Mouse (Mus musculus): ENCODE measurements around the gene Hdac2.

Hdac2 gene

DNA sequence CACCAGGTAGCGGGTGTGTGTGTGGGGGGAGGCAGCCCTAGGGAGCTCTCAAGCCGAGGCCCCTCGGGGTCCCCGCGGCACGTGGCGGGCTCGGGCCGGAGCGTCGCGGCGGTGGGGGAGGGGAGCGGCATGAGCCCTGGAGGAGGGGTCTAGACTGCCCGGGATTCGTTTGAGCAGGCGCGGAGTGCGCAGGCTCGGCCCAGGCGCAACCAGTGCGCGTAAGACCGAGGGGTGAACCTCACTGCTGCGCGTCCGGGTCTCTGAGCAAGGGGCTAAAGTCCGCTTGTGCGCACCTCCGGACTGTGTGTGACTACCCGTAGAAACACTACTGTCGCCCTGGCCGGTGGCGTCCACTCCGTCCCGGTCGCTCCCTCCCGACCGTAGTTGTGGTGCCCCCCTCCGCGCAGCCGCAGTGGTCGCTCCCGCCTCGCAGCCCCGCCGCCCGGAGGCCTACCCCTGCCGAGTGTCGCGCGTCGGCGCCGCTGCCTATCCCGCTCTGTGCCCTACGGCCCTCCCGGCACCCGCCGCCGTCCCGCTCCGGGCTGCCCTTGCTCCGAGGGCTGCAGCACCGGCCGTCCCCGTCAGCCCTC, at the start of gene Hdac2:
Hdac2 (plus strand) TSS at position 459 of the 590 bp plus-strand sequence.
- peak; percentile 74 to 75 for DNase-seq (ENCODE audit: low read depth in 2 of 2, low spot score in 2 of 2)

DNA sequence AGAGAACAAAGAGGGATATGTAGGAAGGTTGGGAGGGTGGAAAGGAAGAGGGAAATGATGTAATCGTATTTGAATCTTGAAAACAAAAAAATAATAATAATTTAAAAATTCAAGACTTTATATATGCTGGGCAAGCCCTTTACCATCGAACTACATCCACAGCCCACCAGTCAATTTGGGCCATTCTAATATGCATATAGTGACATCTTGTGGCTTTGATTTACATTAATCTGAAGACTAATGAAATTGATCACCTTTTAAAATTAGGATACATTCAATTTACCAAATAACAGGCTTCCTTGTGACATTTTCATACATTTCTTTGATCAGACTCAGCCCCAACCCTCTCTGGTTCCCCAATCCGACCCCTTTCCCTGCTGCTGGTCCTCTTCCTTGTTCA, 46.1 kb upstream of the Hdac2 start:
- DNase-seq (ENCODE audit: low read depth in 2 of 2, low spot score in 2 of 2) = no peak

DNA sequence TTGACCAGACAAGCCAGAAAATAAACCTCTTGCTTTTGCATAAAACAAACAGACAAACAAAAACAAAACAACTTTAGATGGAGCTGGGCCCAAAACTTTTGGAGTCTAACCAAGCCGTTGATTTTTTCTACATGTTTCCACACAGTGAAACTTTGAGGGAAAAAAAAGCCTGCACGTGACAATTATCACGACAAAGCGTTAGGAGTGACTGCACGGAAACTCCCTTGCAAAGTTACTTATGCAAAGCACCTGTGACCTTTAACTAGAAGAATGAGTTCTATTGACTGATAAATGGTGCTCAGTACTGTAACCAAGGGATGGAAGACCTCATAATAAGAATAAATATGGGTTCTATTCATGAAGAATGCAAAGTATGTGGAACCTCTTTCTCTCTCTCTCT, 38.5 kb upstream of the Hdac2 start:
- DNase-seq (ENCODE audit: low read depth in 2 of 2, low spot score in 2 of 2) = no peak

DNA sequence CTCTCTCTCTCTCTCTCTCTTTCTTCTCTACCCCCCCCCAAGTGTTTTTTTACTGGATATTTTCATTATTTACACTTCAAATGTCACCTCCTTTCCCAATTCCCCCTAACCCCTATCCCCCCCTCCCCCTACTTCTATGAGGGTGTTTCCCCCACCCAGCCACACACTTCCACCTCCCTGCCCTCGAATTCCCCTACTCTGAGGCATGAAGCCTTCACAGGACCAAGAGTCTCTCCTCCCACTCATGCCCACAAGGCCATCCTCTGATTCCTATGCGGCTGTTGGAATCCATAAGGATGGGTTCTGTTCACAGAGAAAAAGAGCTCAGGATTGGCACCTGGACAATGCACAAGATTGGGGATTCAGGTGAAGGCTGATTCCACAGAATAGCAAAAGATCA, 38.1 kb upstream of the Hdac2 start:
- DNase-seq (ENCODE audit: low read depth in 2 of 2, low spot score in 2 of 2) = no peak

DNA sequence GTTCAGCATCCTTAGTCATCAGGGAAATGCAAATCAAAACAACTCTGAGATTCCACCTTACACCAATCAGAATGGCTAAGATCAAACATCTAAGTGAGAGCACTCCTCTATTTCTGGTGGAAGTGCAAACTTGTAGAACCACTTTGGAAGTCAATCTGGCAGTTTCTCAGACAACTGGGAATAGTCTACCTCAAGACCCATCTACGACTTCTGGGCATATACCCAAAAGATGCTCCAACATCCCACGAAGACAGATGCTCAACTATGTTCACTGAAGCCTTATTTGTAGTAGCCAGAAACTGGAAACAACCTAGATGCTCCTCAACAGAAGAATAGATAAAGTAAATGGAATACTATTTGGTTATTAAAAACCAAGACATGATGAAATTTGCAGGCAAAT, 22.6 kb upstream of the Hdac2 start:
- DNase-seq (ENCODE audit: low read depth in 2 of 2, low spot score in 2 of 2) = no peak

DNA sequence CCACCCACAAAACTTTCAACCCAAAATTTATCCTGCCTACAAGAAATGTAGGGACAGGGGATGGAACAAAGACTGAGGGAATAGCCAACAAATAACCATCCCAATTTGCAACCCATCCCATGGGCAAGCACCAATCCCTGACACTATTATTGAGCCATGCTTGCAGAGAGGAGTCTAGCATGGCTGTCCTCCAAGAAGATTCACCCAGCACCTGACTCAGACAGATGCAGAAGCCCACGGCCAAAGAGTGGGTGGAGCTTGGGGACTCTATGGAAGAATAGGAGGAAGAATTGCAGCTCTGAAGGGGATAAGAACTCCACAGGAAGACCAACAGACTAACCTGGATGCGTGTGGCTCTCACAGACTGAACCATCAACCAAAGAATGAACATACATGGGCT, 21.7 kb upstream of the Hdac2 start:
- no peak for DNase-seq (ENCODE audit: low read depth in 2 of 2, low spot score in 2 of 2)

DNA sequence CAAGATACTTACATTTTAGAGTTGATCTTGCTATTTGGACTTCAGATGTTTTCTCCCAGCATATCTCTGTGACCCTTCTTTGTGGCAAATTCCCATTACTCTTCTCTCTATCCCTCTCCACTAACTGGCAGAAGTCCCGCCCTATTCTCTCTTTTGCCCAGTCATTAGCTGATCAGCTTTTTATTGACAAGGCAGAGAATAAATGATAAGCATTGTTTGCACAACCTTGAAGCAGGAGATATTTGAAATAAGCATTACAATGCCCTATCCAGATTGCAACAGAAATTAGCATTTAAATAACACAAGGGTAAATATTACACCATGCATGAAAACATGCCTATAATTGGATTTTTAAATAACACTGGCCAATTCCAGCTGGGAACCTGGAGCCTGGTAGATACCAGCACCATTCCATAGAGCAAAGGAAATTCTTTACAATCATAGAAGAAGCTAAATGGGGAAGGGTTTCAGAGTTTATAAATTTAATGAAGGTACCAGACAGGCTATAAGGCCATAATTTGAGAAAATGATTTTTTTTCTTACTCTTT, 14.7 kb upstream of the Hdac2 start:
- DNase-seq (ENCODE audit: low read depth in 2 of 2, low spot score in 2 of 2) = no peak

DNA sequence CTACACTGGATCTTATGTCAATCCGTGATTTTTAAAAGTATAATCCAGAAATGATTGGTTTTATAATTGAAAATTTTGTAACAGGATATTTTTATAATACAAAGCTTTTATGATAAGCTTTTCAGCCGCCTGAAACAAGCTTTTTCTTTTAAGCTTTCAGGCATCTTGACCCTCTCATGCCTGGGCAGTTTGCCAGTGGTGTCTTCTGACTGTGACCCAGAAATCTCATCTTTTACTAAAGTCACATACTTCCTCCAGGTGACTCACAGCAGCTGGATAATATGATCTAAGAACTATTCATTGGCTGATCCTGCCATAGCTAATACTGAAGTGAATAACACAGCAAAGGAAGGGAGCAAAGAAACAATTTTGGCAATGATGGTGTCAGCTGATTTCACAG, 9.9 kb upstream of the Hdac2 start:
- DNase-seq (ENCODE audit: low read depth in 2 of 2, low spot score in 2 of 2) = no peak

DNA sequence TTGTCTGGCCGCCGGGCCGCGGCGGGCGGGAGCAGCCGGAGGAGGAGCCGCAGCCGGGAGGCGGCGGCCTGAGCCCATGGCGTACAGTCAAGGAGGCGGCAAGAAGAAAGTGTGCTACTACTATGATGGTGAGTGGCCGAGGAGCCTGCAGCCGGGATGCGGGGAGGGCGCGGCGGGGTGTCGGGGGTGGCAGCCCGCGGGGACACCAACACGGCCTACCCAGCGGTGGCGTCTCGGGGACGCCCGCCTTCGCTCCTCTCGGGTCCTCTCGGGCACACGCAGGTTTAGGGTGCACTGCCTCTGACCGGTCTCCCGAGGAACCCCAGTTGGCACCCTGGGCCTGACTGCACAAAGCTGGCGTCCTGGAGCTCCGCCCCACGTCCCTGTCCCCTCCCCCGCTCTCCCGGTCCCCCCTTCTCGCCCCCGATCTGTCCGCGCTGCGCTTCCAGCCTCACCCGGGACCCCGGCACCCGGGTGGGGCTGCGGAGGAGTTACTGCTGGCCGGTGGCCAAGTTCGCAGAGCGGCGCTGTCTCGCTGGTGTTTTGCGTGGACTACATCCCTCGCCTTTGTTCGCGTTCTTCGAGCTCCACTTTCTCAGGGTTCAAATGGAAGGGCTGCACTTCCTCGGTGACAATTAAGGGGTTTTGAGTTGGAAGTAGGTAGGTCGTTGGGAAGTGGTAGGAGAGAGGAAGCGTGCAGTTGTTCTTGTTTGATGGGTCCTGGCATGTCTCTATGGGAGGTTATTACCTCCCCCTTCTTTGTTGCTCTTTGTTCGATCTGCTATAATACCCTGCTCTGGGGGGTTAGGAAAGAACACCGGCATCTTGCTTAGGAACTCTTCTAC, 554 bp downstream of the Hdac2 start:
- DNase-seq (ENCODE audit: low read depth in 2 of 2, low spot score in 2 of 2) = peak in 1 of 2 experiments; percentile 39

DNA sequence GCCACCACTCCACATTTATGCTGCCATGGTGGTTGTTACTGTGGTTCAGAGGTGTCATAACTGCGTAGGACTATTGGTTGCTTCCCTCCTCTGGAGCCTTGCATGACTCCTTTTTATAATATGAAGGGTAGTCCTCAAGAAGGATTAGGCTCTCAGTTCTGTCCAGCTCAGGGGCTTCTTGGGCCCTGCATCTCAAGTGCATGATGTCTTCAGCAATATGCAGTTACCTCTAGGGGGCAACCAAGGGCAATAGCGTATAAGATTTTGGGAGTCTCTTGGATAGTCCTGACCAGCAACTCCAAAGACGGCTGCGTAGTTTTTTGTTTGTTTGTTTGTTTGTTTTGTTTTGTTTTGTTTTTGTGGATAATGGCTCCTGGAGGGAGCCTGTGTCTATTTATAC, 7.5 kb downstream of the Hdac2 start:
- DNase-seq (ENCODE audit: low read depth in 2 of 2, low spot score in 2 of 2) = no peak

DNA sequence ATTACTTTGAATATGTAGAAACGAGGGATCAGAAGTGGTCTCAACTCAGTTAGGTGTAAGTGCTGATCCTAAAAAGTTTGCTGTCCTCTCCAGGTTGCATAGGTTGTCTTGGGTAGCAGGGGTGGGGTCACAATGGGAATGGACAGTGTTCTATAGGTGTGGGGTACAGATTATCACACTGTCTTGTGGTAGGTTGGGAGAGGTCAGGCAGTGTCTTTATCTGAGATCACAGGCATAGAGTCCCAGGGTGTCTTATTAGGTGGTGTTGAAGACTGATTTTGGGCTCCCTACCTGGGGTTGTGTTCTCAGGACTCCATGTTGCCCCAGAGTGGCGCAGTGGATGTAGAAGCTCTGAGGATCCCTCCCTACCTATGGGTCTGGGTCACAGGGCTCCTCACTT, 17.8 kb downstream of the Hdac2 start:
- DNase-seq (ENCODE audit: low read depth in 2 of 2, low spot score in 2 of 2) = no peak

DNA sequence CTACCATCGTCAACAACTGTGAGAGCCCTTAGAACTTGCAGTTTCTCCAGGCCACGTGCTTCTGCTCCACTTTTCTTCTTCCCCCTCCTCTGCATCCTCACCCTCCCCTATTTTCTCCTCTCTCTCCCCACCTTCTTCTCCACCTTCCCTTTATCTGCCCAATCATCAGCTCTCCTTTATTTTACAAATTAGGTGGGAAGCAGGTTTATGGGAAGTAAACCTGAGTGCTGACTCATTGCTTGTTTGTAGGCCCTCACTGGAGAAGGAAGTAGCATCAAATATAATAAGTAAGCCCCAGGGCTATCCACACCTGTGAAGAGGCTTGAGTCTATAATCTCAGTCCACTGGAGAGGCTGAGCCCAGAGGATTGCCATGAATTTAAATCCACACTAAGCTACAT, 26.5 kb downstream of the Hdac2 start:
- no peak for DNase-seq (ENCODE audit: low read depth in 2 of 2, low spot score in 2 of 2)

DNA sequence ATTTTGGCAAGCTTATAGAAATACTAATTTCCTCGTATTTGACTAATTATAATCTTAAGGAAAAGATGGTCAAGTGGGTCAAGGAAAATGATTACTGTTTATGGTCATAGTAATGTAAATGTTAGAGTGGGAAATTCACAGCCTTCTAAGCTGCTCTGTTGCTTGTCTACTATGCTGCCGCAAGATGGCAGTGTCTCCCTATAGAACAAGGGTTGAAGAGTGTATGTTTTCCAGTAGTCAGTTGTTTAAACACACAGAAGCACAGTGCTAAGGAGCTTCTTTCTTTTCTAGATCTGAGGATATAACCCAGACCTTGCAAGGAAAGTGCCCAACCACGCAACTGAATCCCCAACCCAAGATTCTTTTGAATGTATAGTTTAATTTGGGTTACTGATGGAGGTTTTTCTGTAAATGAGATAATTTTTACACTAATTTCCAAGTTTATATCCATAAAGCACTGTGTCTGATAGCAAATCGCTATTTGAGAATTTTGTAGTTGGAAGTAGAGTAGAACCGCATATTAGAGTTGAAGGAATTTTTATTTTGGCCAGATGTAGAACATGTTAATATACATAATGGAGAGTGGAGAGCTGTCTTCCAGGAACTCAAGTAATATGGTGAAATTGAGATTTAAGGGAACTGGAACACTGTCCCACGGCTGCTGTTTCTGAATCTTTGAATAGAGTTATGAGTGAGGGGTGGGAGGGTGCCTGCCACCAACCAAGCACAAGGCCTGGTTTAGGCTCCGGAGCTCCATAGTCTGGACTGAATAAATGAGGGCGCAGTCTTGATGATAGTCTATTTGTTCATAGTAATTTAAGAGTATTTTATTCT, 40.1 kb downstream of the Hdac2 start:
- DNase-seq (ENCODE audit: low read depth in 2 of 2, low spot score in 2 of 2) = peak in 1 of 2 experiments; percentile 24

DNA sequence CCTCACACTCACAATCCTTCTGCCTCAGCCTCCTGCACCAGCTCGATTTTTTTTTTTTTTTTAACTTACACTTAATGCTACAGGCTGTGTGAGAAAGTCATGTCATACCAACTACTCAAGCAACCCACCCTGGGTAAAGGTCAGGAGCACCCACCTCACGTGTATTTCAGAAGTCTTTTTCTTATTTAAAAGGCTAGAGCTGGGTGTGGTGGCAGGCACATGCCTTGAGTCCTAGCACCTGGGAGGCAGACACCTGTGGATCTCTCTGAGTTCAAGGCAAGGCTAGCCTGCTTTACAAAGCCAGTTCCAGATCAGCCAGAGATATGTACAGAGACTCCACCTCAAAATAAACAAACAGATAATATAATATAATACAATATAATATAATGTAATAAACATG, 41.4 kb downstream of the Hdac2 start:
- DNase-seq (ENCODE audit: low read depth in 2 of 2, low spot score in 2 of 2) = no peak

DNA sequence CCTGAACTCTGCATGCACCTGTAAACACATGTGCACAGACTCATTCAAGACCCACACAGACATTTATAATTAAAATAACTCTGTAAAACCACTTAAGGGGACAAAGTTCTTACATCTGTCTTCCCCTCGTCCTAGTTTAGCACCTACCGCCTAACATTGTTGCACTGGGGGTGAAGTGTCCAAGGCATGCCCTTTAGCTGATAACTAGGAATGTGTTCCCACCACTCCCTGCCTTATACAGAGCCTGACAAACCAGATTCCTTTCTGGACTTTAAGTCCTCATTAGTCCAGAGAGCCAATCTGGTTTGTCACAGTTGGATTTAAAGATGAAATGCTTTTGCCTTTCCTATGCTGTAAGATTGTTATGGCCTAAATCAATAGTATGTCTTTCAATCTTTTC, 41.9 kb downstream of the Hdac2 start:
- no peak for DNase-seq (ENCODE audit: low read depth in 2 of 2, low spot score in 2 of 2)

DNA sequence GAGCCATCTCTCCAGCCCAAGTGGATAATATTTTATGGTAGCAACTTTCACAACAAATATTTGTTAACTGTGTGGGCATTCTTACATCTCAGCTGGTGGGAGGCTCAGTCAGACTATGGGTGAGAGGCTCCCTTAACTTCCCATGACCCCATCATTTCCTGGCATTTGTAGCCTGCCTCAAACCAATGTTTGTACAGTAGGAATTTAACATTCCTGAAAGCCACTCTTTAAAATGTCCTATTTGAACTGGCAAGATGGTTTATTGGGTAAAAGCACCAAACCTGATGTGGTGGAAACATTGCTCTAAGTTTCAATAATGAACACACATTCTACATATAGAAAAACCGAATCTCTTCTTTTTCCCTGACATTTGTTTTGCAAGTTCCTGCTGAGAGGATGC, 50.0 kb downstream of the Hdac2 start:
- DNase-seq (ENCODE audit: low read depth in 2 of 2, low spot score in 2 of 2) = no peak

DNA sequence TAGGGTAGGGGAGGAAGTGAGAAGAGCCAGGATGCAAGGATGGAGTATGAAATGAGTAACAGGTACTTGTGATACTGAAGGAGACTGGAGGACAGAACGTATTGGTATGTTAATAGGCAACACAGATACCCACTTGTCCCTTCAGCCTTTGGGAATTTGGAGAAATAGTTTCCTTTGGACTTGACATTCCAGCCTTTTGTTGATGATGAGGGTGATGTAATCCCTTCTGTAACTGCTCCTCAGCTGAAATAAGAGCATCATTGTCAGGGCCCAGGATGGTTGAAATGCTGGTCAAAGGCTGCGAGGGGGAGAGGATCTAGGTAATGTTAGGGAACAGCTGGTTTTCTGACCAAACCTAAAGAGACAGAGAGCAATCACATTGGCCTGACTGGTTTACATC, 54.3 kb downstream of the Hdac2 start:
- no peak for DNase-seq (ENCODE audit: low read depth in 2 of 2, low spot score in 2 of 2)

DNA sequence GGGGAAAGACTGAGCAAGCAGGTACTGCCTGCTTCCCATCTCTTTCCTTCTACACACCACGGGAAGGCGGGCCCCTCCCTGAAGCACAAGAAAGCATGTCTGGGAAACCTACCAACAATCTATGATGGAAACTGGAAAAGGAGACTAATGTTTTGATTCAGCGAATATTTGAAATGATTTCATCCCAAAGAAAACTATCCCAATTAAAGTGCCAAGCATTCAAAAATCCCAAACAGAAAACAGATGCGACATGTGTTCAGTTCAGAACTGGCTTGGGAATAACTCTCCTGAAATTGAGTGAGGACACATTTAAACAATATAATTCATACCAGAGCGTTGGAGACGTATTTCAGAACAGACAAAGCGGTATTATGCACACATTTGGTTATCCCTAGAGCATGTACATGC, 60.8 kb downstream of the Hdac2 start:
- DNase-seq (ENCODE audit: low read depth in 2 of 2, low spot score in 2 of 2) = no peak

DNA sequence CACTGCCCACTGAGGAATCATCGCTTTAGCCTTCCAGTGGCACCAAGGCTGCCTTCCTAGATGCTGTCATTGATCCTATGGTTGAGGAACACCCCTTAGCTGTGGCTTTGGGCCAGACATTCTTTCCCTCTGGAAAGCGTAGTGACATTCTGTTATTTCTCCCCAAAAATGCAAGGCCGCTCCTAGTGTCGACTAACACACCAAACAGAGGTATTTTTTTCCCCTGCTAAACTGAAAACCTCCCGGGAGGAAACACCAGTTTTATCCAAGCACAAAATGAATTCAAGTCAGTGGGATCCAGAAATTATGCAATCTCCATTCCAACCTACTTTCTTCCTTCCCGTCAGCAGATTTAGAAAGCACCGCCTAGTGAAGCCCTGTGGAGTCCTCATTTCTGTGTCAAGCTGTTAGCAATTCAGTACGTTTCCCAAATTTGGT, 73.3 kb downstream of the Hdac2 start:
- no peak for DNase-seq (ENCODE audit: low read depth in 2 of 2, low spot score in 2 of 2)

Measured in CD8-positive naive resting alpha-beta T cell, adult 2 months (primary cell).